Mouse (Mus musculus): Measurements from ENCODE around the gene Cygb. TPM values are rescaled to one million over a fixed set of nuclear protein-coding genes. Genes with fewer than 3 reads are reported as not detected.
A peak's percentile ranks its signal among the peaks of the same experiment; 100 is the strongest.

Gene Cygb
- 10 to 100 TPM; 31.5 to 38.5 TPM for total RNA-seq (2021)
- long read RNA-seq, experiment 1, transcript Cygb-201 (4 exons, 2,331 nt), result major isoform, 44 of 52 reads
- long read RNA-seq, experiment 1, partial matches to known transcripts, result 1 of 52 reads
- long read RNA-seq, experiment 1, other reads (novel, unspliced or antisense), result 7 of 52 reads
- long read RNA-seq, experiment 2, transcript Cygb-201 (4 exons, 2,331 nt), result major isoform, 16 of 24 reads
- long read RNA-seq, experiment 2, partial matches to known transcripts, result 0 of 24 reads
- long read RNA-seq, experiment 2, other reads (novel, unspliced or antisense), result 8 of 24 reads

DNA sequence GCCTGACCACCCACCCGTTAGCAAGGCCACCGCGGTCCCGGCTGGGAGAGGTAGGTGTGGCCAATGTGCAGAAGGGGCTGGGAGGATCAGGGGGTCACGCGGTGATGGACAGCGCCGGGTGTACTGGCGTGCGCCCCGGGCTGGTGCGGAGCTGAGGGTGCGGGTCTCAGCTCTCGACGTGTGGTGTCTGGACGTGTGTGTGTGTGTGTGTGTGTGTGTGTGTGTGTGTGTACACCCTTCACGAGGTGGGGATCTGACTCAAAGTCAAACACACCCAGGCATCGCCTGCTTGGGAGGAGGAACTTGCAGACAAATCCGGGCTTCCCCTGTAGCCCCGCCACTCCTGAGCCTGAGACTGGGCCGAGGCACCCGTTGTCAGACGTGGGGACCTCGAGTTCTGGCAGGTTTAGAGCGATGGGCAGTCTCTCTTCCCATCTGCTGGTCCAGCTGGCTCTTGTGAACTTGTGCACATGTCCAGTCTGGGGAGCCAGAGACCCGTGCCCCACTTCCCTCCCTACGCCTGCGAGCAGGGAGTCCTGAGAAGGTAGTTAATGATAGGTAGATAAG, at the start of gene Cygb:
TSS of gene Cygb (minus strand) at position 59 of the 567 bp plus-strand sequence.
- peak; percentile 70 to 72 for DNase-seq

DNA sequence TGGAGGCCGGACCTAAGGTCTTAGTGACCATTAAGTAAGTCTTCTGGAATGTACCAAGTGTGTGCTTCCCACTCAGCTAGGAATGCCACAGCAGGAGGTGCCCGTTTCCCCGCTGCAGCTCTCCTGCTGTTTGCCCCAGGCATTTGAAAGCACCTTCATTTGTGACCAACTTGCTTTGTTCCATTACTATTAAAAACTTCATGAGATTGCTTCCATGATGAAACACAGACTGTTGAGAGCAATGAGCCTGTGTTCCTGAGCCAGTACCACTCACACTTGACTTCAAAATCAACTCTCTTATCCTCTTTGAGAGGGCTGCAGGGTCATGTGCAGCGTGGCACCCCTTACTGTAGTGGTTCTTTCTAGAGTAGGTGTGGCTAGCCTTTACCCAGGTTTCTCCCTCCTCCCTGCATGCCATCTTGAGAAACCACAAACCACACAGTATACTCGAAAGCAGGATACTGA, 47.3 kb upstream of the Cygb start:
- DNase-seq, result no peak

DNA sequence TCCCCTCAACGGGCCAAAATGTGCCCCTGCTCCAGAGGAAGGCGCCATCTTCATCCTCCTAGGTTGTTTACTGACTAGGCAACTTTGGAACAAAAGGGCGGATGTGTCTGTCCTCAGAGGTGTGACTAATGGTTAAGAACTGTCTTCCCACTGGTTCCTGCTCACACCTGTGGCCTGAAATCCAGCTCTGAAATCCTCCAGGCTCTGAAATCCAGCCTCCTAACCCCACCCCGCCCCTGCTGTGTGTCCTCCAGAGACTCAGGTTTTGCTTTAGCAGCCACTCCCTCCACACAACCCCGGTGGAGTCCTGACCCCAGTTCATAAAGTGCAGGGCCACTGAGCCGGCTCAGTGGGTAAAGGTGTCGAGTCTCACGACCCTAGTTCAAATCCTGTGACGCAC, 43.4 kb upstream of the Cygb start:
- DNase-seq, result no peak

DNA sequence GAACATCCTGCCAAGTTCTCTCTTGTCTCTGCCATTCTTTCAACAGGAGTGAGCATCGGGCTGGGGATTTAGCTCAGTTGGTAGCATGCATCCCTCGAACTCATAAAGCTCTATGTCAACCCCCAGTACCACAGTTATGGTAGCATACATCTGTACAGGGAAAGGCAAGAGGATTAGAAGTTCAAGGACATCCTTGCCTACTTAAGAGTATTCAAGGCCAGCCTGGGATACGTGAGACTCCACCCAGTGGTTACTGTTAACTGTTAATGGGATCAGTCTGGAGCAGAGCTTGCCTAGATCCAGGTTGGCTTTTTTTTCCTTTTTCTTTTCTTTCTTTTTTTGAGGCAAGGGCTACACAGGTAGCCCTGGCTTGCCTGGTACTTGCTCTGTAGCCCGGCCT, 42.3 kb upstream of the Cygb start:
- DNase-seq, result no peak

DNA sequence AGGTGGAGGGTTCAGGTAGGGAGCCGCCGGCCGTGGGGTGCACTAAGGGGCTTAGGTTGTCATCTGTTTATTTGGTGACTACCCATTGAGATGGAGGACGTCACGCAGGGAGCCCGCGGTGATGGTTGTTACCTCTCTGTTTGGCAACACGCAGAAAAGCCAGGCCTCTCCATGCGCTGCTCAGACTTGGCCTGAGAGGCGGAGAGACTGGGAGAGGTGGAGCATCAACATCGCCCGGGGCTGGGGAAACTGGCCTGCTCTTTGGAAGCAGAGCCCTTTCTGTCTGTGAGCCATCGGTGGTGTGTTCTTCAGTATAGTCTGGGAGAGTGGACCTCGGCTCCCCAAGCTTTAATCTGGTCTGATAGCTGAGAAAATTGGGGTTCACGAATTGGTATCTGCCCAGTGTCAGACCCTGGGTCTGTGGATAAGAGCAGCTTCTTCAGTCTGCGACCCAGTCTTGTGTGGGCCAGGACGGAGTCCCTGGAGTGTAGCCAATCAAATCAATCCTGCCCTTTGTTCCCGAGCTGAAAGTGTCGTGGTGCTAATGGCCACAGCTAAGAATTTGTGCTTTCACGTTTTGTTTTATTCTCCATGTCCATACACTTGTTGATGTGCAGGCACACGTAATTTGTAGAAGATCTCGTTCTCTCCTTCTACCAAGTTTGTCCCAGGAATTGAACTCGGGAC, 41.2 kb upstream of the Cygb start:
- peak; percentile 47 to 52 for DNase-seq

DNA sequence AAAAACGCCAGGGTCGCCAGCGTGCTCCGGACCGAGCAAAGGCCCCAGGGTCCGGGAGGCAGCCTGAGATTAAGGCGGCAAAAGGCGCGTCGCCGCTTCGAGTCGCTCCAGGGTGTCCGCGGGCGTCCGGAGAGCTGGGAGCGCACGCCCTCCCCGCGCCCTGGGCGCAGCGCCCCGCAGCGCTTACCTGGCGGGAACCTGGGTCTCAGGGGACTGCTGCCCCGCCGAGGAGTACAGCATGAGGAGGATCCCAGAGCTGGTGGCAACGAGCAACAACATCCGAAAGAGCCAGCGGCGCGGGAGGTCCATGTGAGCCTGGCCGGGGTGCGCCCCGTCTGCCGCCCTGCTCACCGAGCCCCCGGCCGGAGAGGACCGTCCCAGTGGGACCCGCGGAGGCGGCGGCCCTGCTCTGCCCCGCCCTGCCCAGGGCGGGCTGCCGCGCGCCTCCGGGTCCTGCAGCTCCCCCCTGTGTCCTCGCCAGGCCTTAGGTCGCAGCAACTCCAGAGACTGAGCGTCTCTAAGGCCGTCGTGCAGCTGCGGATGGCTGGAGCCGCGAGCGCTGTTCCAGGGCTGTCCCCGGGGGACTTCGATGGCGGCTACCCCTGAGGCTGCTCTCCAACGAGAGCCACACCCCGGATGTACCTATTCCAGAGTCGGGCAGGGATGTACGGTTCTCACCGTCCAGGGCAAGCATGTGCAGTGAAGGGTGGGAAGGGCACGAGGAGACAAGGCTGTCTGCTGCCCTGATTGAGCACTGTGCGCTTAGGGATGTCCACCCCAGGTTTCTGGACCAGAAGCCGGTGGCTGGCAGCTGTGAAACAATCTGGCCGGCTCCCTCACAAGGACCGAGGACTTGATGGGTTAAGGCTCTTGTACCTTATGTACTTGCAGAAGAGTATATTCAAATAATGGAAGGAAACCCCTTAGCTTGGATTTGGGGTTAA, 40.4 kb upstream of the Cygb start:
- DNase-seq, result peak; percentile 67 to 80

DNA sequence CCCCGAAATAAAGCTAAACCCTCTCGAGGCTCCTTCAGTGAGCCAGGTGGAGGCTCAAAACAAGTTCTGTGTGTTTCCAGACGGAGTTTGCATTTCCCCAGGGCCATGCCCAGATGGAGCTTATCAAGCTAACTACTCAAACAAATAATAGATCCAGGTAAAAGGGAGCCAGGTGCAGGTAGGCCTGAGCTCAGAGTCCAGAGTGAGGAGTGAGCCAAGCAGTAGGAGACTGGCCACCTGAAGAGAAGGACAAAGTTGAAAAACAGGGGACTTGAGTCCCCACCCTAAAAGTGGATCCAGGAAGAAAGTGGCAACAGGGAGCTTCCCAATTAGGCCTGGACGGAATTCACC, 39.8 kb upstream of the Cygb start:
- DNase-seq, result no peak

DNA sequence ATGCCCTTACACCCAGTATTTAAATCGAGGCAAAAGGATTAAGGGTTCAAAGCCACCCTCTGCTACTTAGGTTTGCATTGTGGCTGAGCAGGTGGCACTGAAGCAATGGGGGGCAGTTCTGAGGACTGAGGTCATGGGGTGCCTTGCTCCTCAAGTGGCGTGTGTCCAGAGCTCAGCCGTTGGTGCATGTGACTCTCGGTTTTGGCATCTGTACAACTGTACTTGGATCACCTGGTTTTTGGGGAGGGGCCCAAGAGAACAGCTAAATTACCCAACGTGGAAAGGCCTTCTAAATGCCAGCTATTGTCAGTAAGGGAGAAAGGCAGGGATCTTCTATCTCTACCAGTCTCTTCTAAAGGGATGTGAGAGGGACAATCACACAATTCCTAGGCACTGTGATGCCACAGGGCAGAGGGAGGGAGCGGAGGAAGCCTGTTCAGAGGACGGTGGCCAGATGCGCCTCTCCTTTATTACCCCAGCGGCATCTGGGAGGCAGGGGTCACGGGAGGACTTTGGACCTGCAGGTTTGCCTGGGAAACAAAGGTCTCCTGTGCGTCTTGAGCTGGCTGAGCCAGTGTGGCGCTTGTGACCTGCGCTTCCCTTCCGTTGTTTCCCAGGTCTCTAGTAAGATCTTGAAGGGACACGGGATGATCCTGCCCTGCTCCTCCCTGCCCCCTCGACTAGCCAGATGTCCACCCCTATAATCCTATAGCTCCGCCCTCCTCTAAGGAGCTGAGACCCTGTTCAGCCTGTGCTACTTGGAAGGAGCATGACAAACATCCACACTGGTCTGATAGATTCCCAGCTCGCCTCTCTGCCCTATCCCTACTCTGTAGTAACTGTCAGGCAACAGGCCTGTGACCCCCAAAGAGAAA, 36.8 kb upstream of the Cygb start:
- DNase-seq, result no peak

DNA sequence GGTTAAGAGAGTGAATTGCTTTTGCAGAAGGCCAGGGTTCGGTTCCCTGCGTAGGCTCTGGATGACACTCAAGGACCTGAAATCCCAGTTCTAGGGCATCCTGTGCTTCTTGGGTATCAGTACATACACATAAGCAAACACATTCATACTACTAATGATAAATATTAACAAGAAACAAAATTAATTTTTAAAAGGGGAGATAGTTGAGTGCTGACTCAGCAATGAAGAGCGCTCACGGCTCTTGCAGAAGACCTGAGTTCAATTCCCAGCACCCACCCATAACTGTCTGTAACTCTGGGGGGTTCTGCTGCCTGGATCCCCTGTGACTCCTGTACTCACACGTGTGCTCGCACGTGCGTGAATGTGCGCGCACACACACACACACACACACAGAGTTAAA, 35.5 kb upstream of the Cygb start:
- no peak for DNase-seq

DNA sequence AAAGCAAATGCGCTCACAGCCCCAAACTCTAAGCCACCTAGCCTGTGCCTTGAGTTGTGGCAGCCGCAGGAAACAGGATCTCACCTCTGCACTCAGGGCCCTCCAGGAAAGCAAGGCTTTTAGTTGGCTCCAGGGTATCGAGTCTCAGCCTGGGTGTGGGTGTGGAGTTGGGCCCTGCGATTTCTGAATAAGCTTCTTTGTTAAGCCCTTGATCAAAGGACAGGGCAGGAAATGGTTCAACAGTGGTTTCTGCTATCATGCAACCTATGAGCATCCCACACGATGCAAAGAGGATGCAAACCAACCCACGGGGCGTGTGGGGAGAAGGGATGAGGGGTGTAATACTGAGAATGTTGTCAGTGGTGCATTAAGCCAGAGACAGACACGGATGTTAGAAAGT, 33.8 kb upstream of the Cygb start:
- DNase-seq, result no peak

DNA sequence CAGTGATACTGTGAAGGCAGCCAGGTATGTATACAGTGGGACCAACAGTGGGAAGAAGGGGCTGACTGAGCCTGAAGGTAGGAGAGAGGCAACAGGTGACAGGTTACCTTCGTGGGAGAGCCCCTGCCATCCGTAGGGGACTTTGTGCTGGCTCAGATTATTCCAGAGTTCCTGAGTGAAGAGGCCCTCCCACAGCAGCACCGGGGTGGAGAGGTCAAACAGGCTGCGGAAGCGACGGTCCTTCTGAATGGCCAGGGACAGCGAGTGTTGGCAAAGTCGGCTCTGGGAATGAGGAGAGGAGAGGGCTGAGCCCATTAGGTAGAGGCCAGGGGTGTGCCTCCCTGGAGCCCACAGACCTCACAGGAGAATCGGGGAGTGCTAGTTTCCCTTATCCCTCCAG, 31.6 kb upstream of the Cygb start:
- DNase-seq, result no peak

DNA sequence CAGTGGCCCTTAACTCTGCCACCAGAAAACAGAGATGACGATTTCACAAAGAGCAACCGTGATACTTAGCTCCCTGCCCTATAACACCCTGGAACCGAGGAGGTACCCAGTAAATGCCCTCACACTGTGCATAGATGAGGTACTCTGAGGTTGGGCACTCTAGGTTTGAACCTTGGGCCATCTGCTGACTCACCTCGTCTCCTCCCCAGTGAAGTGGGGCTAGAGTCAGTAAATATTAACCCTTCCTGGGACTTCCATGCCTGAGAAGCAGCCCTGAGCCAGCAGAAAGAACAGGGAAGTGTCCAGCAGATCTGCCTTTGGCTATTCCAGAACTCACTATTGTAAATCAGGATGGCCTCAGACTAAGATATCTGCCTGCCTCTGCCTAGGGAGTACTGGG, 29.7 kb upstream of the Cygb start:
- no peak for DNase-seq

DNA sequence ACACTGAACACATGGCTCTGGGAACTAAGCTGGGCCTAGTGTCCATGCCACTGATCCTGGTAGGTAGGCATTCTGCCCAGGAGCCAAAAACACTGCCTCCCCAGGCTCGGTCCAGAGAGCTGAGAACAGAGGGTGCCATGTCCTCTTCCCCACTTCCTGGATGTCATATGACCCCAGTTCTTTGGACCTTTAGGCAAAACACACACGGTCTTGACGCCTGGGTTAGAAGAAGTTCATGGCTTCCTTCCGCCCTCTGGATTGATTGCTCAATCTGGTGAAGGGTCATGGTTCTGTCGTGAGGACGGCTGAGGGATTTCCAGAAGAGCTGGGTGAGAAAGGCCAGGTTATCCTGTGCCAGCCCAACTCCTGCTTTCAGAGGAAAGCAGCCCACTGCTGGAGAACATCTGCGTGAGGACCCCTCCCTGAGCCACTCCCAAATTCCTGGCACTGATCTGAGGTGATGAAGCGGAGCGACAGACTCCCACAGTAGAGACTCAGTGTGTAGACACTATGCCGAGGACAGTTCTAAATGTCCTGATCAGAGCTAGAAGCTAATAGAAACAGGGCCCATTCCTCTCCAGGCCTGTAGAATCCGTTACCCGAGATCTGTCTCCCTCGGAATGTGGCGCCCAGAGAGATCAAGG, 28.5 kb upstream of the Cygb start:
- no peak for DNase-seq

DNA sequence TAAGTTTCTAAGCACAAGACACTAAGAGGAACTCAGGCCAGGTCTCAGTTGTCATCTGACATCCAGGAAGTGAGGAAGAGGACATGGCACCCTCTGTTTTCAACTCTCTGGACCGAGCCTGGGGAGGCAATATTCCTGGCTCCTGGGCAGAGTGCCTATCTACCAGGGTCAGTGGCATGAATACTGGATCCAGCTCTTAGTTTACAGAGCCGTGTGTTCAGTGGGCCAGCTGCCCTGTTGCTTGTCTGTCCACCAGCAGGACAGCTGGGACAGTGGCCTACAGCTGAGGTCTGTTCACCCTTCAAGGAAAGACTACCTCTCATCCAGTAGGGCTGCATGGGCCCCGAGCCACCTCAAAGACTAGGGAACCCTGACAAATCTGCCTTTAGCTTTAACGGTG, 27.0 kb upstream of the Cygb start:
- DNase-seq, result peak; percentile 69 to 79

DNA sequence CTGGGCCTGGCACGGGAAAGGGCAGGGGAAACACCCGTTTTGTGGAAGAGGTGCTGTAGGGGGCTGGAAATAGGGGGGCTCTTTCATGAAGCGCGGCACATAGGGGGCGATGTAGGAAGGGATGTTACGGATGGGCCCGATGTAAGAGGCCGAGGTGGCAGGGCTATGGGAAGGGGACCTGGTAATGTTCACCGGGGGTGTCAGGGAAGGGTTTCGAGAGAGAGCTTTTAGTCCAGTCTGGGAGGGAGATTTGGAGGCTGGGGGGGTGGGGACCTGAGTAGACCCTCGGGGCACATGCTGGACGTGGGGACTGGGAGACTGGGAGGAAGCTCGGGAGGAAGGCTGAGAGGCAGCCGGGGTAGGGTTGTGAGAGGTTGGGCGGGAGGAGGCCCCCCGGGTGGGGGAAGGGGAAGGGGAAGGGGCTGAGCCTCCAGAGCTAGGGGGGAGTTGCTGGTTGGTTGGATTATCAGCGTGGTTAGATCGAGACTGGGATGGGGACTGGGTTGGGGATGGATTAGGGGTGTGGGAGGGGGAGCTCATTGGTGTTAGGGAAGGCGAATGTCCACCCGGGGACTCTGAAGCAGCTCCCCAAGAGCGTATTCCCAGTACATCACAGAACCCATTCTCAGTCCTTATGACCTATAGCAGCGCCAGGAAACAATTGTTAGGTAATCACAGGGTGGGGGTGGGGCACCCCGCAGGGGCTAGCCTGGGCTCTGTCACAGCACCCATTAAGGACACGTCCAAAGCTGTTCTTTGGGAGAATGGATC, 26.4 kb upstream of the Cygb start:
- no peak for DNase-seq

DNA sequence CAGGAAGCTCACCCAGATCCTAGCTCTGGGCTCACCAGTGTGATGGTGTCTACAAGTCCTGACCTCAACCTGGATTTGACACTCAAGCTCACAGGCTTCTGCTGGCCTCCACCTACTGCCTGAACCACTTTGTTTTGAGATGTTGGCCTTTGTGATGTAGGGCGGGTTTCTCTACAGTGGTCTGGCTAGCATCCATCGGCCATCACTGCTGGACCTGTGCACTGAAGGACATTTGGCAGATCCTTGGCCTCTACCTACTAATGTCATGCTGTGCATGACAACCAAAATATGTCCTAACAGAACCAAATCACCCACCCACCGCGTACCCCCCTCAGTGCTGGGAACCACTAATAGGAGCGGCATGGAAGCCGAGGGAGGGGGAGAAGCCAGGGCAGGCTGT, 25.0 kb upstream of the Cygb start:
- no peak for DNase-seq

DNA sequence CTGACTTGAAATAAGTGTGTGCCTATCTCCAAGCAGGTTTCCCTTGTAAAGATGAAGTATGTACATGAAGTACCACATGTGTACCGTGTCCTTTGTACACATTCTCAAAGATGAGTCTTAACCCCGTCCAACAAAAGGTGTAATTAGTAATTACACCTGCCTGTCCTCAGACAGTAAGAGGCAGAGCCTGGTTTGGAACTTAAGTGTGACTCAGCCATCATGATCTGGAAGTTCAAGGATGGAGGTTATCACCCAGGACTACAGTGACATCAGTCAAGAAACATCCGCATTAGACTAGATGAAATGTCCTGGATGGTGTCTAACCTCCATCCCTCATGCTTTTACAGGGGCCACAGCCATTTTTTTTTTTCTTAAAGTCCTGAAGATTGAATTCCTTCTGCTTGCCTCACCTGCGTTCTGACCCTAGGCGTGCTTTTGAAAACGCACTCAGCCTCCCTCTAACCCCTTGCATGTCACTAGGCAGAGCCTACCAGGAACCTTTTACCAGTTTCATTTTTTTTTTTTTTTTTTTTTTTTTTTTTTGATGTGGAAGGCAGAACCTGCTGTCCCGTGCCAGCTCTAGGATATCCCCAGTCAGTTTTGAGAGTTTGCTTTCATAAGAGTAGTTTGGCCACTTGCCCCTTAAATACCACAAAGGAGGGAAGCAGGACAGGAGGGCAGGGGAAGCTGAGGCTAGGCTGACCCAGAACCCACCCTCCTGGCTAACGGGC, 23.8 kb upstream of the Cygb start:
- no peak for DNase-seq

DNA sequence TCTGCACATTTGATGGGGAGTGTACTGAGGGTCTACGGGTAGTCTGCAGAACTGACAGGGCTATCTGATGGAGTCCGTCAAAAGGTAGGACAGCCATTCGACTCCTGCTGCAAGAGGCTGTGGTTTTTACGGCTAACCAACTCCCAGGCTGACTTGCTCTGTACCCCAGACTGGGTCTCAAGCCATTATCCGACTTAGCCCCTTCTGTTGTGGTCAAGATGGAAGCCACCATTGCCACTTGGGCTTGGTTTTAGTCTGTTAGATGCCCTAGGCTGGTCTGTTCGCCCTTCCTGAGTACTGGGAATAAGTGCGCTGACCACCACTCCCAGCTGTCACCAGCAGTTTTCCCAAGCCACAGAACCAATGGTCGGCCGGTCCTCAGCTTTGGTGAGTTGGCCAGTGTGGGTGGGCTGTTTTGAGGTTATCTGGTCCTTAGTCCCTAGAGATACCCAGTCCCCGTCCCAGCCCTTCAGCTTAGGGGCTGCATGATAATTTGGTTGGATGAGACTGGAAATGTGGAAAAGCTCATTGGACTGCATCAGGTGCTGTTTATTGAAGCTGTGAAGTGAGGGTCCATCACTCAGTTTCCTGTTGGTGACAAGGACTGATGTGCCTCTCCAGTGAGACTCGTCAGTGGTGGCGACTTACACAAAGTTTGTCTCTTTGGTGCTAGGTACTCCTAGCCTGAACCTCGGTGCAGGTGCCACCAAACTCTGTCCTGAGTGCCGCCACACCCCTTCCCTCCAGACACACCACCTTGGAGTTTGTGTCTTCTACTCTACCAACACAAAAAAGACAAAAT, 22.3 kb upstream of the Cygb start:
- DNase-seq, result no peak

DNA sequence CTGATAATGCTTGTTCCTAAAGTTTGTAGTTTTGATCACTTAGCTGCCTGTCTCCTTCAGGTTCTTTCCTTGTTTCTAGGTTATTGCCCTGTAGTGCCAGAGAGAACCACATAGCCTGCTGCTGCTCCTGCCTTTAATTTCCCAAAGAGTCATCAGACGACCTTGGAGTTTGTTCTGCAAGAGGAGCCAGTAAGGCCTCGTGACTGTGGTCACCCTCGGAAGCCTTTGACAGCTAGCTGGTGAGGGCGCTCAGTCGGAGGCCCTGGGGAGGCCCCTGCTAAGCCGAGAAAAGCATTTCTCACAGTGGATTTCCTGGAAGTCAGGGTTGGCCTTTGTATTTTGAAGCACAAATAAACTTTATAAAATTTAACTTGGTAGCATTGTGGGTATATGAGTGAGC, 21.3 kb upstream of the Cygb start:
- peak; percentile 55 to 64 for DNase-seq
